Mouse (Mus musculus) midbrain, embryonic 12.5 days (tissue): Measurements from ENCODE around the gene Gm20388. TPM values are rescaled to one million over a fixed set of nuclear protein-coding genes. Genes with fewer than 3 reads are reported as not detected.

Experiments
- ATAC-seq: fragments of 200-750 bp; cut with Nextera tagmentation; 2 replicates; pipeline ENCODE4 v1.8.0; 2017; ENCODE audit warnings: low read depth, moderate TSS enrichment, moderate library complexity; ENCODE audit not compliant: low FRiP score
- H3K27ac ChIP-seq: fragments of 300-500 bp; sonication (generic); replicated peaks from 2 replicates; pipeline ENCODE4 v1.5.1; 2016; ENCODE audit warnings: mild to moderate bottlenecking
- H3K27me3 ChIP-seq: fragments of 300-500 bp; sonication (generic); 2 replicates; pipeline ENCODE4 v1.6.1; 2016; ENCODE audit warnings: mild to moderate bottlenecking
- H3K36me3 ChIP-seq: fragments of 300-500 bp; sonication (generic); 2 replicates; pipeline ENCODE4 v1.6.1; 2016
- H3K4me1 ChIP-seq: fragments of 300-500 bp; sonication (generic); 2 replicates; pipeline ENCODE4 v1.6.1; 2016
- H3K4me2 ChIP-seq: fragments of 300-500 bp; sonication (generic); replicated peaks from 2 replicates; pipeline ENCODE4 v1.6.1; 2016; ENCODE audit warnings: mild to moderate bottlenecking, moderate library complexity
- H3K4me3 ChIP-seq: fragments of 300-500 bp; sonication (generic); 2 replicates; pipeline ENCODE4 v1.5.1; 2016; ENCODE audit warnings: mild to moderate bottlenecking
- H3K9ac ChIP-seq: fragments of 300-500 bp; sonication (generic); replicated peaks from 2 replicates; pipeline ENCODE4 v1.6.1; 2016; ENCODE audit warnings: mild to moderate bottlenecking, moderate library complexity
- H3K9me3 ChIP-seq: fragments of 300-500 bp; sonication (generic); 2 replicates; pipeline ENCODE4 v1.6.1; 2016; ENCODE audit warnings: mild to moderate bottlenecking
- WGBS: fragments of 180-500 bp; shearing (Covaris S2); methylation state at CpG from one replicate; pipeline ENCODE4 v1.1.7; 2016; 5-methylcytosine and 5-hydroxymethylcytosine counted together
- polyA plus RNA-seq: library from polyadenylated mRNA; unstranded; fragments of >200 nt; fragmentation: Nextera tagmentation; extraction: Ambion mirVana; gene quantifications from 2 replicates; pipeline ENCODE4 v1.2.1, GENCODE M21; 2016

Gene Gm20388
- polyA plus RNA-seq, 1 experiment from 2014 or later = not detected

- Histone ChIP-seq H3K9ac (no peak overlapping the region), H3K36me3 (no peaks in the 10 kb centered on the region), H3K4me1 (peaks cover 10% of the 10 kb centered on the region; the same call in 1 of the 2 replicates), H3K9me3 (no peaks in the 10 kb centered on the region), H3K27me3 (peaks cover 29% of the 10 kb centered on the region), H3K4me3 (no peak overlapping the region), H3K27ac (no peak overlapping the region), H3K4me2 (no peak overlapping the region)
- no peak for ATAC-seq
- 26% methylated on average over 4 of the region's 4 CpGs for WGBS
Measured at GRCm38 (mm10) chr8:120847279-120847678, 936.6 kb downstream of the Gm20388 start.

DNA sequence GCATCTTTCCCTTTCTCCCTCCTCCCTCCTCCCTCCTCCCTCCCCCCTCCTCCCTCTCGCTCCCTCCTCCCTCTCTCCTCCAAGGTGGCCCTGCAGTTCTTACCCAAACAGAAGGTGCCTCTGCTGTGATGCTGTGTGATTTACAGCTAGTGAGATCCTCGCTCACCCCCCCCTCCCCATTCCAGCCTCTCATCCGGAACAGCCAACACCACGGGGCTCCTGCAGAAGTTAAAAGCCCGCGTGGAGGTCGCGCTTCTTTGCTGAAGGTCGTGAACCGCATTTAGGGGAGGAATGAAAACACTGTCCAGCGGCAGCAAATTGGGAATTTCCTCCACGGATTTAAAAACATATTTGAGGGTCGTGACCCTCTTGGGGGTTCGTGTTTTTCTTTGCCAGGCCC lies 937.1 kb downstream of the Gm20388 start:
- peaks cover 29% of the 10 kb centered on the region for H3K27me3 ChIP-seq
- no peaks in the 10 kb centered on the region for H3K9me3 ChIP-seq
- 15% methylated on average over 13 of the region's 14 CpGs for WGBS
- no peak overlapping the region for H3K4me2 ChIP-seq
- peaks cover 10% of the 10 kb centered on the region; the same call in 1 of the 2 replicates for H3K4me1 ChIP-seq
- no peak for ATAC-seq
- no peak overlapping the region for H3K9ac ChIP-seq
- no peaks in the 10 kb centered on the region for H3K36me3 ChIP-seq
- no peak overlapping the region for H3K4me3 ChIP-seq
- H3K27ac ChIP-seq = no peak overlapping the region

DNA sequence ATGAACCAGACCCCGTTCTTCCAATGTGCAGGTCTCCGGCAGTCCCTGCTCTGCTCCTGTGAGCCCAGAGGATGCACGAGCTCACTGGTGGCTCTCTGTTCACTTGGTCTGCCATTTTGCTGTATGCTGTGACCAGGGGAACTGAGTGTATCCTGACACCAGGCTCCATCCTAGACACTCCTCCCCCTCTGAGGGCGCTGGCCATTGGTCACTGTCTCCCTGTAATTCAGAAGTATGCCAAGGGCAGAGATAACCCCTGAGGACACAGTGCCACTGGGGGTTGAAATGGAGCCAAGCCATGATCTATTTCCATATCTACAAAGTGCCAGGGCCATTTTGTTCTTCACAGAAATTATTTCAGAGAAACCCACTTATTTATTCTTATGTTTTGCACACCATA lies 937.8 kb downstream of the Gm20388 start:
- Histone ChIP-seq H3K27ac (no peak overlapping the region), H3K4me2 (no peak overlapping the region), H3K4me3 (no peak overlapping the region), H3K4me1 (peaks cover 10% of the 10 kb centered on the region; the same call in 1 of the 2 replicates), H3K36me3 (no peaks in the 10 kb centered on the region), H3K9me3 (no peaks in the 10 kb centered on the region), H3K27me3 (peaks cover 26% of the 10 kb centered on the region), H3K9ac (no peak overlapping the region)
- 70% methylated on average over 4 of the region's 4 CpGs for WGBS
- ATAC-seq = no peak

- Histone ChIP-seq H3K9me3 (no peaks in the 10 kb centered on the region), H3K4me1 (peaks cover 10% of the 10 kb centered on the region; the same call in 1 of the 2 replicates), H3K4me3 (no peak overlapping the region), H3K4me2 (no peak overlapping the region), H3K36me3 (no peaks in the 10 kb centered on the region), H3K9ac (no peak overlapping the region), H3K27ac (no peak overlapping the region), H3K27me3 (peaks cover 18% of the 10 kb centered on the region)
- WGBS = 88% methylated on average over 12 of the region's 12 CpGs
- ATAC-seq = no peak
Measured at GRCm38 (mm10) chr8:120851411-120851810, 940.8 kb downstream of the Gm20388 start.

DNA sequence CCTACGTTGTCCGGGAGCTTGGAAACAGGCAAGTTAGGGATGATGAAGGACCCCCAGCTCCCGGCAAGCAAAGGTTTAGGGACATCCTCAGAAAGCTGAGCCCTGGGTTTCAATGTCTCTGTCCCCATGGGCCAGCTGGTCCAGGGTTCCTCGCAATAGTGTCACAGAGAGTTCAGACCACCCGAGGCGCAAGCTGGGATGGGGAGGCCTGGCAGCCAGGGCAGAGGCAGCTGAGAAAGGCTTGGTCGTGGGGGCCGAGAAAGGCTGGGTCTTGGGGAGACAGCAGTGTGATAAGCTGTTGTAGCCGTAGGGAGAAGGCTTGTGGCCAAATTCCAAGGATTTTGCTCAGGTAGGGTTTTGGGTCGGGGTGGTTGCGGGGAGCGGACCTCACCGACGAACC lies 949.2 kb downstream of the Gm20388 start:
- no peak for ATAC-seq
- Histone ChIP-seq H3K9ac (no peak overlapping the region), H3K27me3 (peaks cover 16% of the 10 kb centered on the region), H3K36me3 (no peaks in the 10 kb centered on the region), H3K4me2 (no peak overlapping the region), H3K27ac (no peak overlapping the region), H3K4me1 (0 out of 2 replicates have a peak, but pooled peaks cover 3% of the 10 kb centered on the region), H3K9me3 (no peaks in the 10 kb centered on the region), H3K4me3 (no peak overlapping the region)
- 87% methylated on average over 14 of the region's 14 CpGs for WGBS

- no peak for ATAC-seq
- 57% methylated on average over 24 of the region's 24 CpGs for WGBS
- H3K27me3 ChIP-seq = peaks cover 17% of the 10 kb centered on the region
- no peaks in the 10 kb centered on the region for H3K9me3 ChIP-seq
- no peaks in the 10 kb centered on the region for H3K36me3 ChIP-seq
- H3K27ac ChIP-seq = no peak overlapping the region
- no peak overlapping the region for H3K9ac ChIP-seq
- H3K4me2 ChIP-seq = no peak overlapping the region
- H3K4me1 ChIP-seq = 0 out of 2 replicates have a peak, but pooled peaks cover 3% of the 10 kb centered on the region
- no peak overlapping the region for H3K4me3 ChIP-seq
Measured at GRCm38 (mm10) chr8:120860423-120861126, 949.9 kb downstream of the Gm20388 start.

- no peak overlapping the region for H3K4me3 ChIP-seq
- 91% methylated on average over 4 of the region's 4 CpGs for WGBS
- H3K9ac ChIP-seq = no peak overlapping the region
- H3K4me1 ChIP-seq = 0 out of 2 replicates have a peak, but pooled peaks cover 3% of the 10 kb centered on the region
- no peak for ATAC-seq
- no peaks in the 10 kb centered on the region for H3K36me3 ChIP-seq
- peaks cover 19% of the 10 kb centered on the region for H3K27me3 ChIP-seq
- no peaks in the 10 kb centered on the region for H3K9me3 ChIP-seq
- H3K4me2 ChIP-seq = no peak overlapping the region
- H3K27ac ChIP-seq = no peak overlapping the region
Measured at GRCm38 (mm10) chr8:120863683-120864082, 953.0 kb downstream of the Gm20388 start.

GRCm38 (mm10) chr8:120867386-120867785 lies 956.7 kb downstream of the Gm20388 start:
- ATAC-seq = no peak
- H3K9ac ChIP-seq = no peak overlapping the region
- no peaks in the 10 kb centered on the region for H3K4me1 ChIP-seq
- no peak overlapping the region for H3K4me2 ChIP-seq
- H3K36me3 ChIP-seq = no peaks in the 10 kb centered on the region
- H3K27ac ChIP-seq = no peak overlapping the region
- H3K27me3 ChIP-seq = peaks cover 7% of the 10 kb centered on the region
- WGBS = 70% methylated on average over 6 of the region's 6 CpGs
- no peaks in the 10 kb centered on the region for H3K9me3 ChIP-seq
- H3K4me3 ChIP-seq = no peak overlapping the region

- Histone ChIP-seq H3K9me3 (no peaks in the 10 kb centered on the region), H3K27ac (no peak overlapping the region), H3K4me2 (no peak overlapping the region), H3K4me3 (no peak overlapping the region), H3K36me3 (no peaks in the 10 kb centered on the region), H3K4me1 (no peaks in the 10 kb centered on the region), H3K9ac (no peak overlapping the region), H3K27me3 (peaks cover 3% of the 10 kb centered on the region; the same call in 1 of the 2 replicates)
- ATAC-seq = no peak
- WGBS = 85% methylated on average over 6 of the region's 6 CpGs
Measured at GRCm38 (mm10) chr8:120872661-120873060, 962.0 kb downstream of the Gm20388 start.

GRCm38 (mm10) chr8:120876010-120876918 lies 965.6 kb downstream of the Gm20388 start:
- no peaks in the 10 kb centered on the region for H3K4me1 ChIP-seq
- H3K36me3 ChIP-seq = no peaks in the 10 kb centered on the region
- H3K9me3 ChIP-seq = no peaks in the 10 kb centered on the region
- H3K4me2 ChIP-seq = no peak overlapping the region
- H3K4me3 ChIP-seq = no peak overlapping the region
- no peak overlapping the region for H3K9ac ChIP-seq
- no peak overlapping the region for H3K27ac ChIP-seq
- 85% methylated on average over 24 of the region's 24 CpGs for WGBS
- no peak for ATAC-seq
- H3K27me3 ChIP-seq = peaks cover 37% of the 10 kb centered on the region

- no peak overlapping the region for H3K9ac ChIP-seq
- H3K4me2 ChIP-seq = no peak overlapping the region
- no peak for ATAC-seq
- no peaks in the 10 kb centered on the region for H3K9me3 ChIP-seq
- no peak overlapping the region for H3K27ac ChIP-seq
- H3K27me3 ChIP-seq = peaks cover 45% of the 10 kb centered on the region
- 79% methylated on average over 7 of the region's 7 CpGs for WGBS
- H3K4me1 ChIP-seq = no peaks in the 10 kb centered on the region
- no peaks in the 10 kb centered on the region for H3K36me3 ChIP-seq
- no peak overlapping the region for H3K4me3 ChIP-seq
Measured at GRCm38 (mm10) chr8:120877005-120877404, 966.4 kb downstream of the Gm20388 start.

GRCm38 (mm10) chr8:120879928-120880327 lies 969.3 kb downstream of the Gm20388 start:
- H3K9me3 ChIP-seq = no peaks in the 10 kb centered on the region
- WGBS = 66% methylated on average over 6 of the region's 6 CpGs
- H3K4me2 ChIP-seq = no peak overlapping the region
- no peaks in the 10 kb centered on the region for H3K36me3 ChIP-seq
- H3K4me3 ChIP-seq = no peak overlapping the region
- H3K9ac ChIP-seq = no peak overlapping the region
- no peak overlapping the region for H3K27ac ChIP-seq
- peaks cover 73% of the 10 kb centered on the region for H3K27me3 ChIP-seq
- H3K4me1 ChIP-seq = peaks cover 3% of the 10 kb centered on the region; the same call in 1 of the 2 replicates
- ATAC-seq = no peak
